In genomic region chr17:14505415-14505814, GRCm38 (mm10) we compare ENCODE assay signal across 14 mouse cellular contexts.
A peak's percentile ranks its signal among the peaks of the same experiment; 100 is the strongest.
DNase-seq lines count a peak whose midpoint lies in the region.
"Had no signal": no experiment of that assay in that cellular context is flagged by ENCODE, and none has a peak within 500 bp of the region (broad histone marks: within the 10 kb centered on the region; RNA-seq: fewer than 3 reads in every experiment).

No protein-coding gene starts in this region.

- intact Hi-C loops in heart, postnatal 10 days (cut with DNase I) = no loop called here

- peak; percentile 7 to 52 for DNase-seq in kidney, adult 8-10 months
- no peak for DNase-seq in kidney, adult 18-20 months
- DNase-seq in NIH3T3 (ENCODE audit: low read depth) = peak; percentile 42
- DNase-seq in heart, postnatal 10 days = peak; percentile 71 to 74
- peak; percentile 61 for DNase-seq in kidney, postnatal 14 days
- DNase-seq in urinary bladder, postnatal 4 days (ENCODE audit: low spot score in 2 of 2) = no peak
- DNase-seq in neural tube, embryonic 10.5 days (ENCODE audit: extremely low spot score, low spot score) = no peak
- DNase-seq in left cerebral cortex, adult 11 months (ENCODE audit: low spot score) = no peak
- DNase-seq: cerebellum, adult 9-11 months; gastrocnemius, adult 2 months; layer of hippocampus, adult 9-11 months; liver; lung, embryonic 14.5 days; thymus, postnatal 4 days had no signal

Comparison
In these comparisons a context has a peak if more than half of its experiments do, and no peak if none do; other contexts are left out.
1. DNase-seq: peak in kidney, adult 8-10 months (2 of 2), NIH3T3 (single experiment), heart, postnatal 10 days (2 of 2) and kidney, postnatal 14 days (single experiment); none in kidney, adult 18-20 months (single experiment), urinary bladder, postnatal 4 days (0 of 2), neural tube, embryonic 10.5 days (single experiment) and left cerebral cortex, adult 11 months (single experiment).